Mouse (Mus musculus): ENCODE data around the gene Trim2.

Gene Trim2

DNA sequence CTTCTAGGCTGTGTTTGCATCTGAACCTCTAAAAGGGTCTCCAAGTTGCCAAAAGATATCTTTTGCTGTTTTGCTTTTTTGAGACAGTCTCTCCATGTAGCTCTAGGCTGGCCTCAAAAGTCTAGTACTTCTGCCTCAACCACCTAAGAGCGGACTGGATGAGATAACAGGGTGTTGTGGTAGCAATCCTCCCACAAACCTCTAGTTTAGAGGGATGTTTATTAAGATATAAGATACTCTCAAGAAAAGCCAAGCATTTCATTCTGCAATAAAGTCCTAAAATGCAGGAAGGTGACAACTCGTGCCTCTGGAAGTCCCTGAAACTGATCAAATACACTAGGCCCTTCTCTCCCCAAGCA is 52.2 kb downstream of the Trim2 start:
- no peak for DNase-seq (ENCODE audit: low read depth, low spot score)

DNA sequence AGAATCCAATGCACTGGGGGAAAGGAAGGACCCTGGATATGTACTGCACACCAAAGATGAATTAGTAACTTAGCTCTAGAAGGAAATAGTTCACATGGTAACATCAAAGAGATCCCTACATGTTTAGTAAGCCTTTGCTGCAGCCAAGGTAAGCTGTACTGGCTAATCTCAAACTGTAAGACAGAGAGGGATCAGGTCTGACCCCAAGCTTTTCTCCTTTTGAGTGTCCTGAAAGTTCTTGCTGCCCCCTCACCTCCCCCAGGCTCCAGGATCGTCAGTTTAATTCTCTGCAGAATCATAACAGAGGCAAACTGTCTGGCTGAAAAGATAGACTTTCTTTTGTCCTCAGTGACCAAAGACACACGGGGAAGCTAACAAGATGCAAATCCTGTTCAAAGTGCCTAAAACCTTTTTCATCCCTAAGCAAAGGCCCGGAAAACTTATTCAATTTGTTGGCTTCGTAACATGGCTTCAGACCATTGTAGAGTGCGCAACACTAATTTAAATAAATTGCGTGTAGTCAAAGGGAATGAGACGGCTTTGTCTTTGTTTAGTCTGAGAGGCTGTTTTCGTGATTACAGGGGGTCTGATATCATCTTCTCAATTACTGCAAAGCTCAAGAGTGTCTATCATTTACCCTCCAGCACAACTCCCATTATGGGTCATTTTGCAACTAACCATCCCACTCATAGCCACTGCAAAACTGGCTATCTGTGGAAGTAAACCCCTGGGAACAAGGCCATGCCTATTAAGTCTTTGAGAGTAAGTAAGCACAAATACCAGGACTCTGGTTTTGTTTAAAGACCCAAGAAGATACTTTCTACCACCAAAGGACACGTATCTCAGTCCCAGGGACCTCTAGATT is 52.8 kb downstream of the Trim2 start:
- DNase-seq (ENCODE audit: low read depth, low spot score): no peak

- no peak for DNase-seq (ENCODE audit: low read depth, low spot score)
Measured at GRCm38 (mm10) chr3:84252776-84253654, 53.7 kb downstream of the Trim2 start.

- no peak for DNase-seq (ENCODE audit: low read depth, low spot score)
Measured at GRCm38 (mm10) chr3:84251721-84252120, 55.0 kb downstream of the Trim2 start.

- no peak for DNase-seq (ENCODE audit: low read depth, low spot score)
Measured at GRCm38 (mm10) chr3:84250275-84250674, 56.4 kb downstream of the Trim2 start.

GRCm38 (mm10) chr3:84247789-84248188 is 58.9 kb downstream of the Trim2 start:
- no peak for DNase-seq (ENCODE audit: low read depth, low spot score)

DNA sequence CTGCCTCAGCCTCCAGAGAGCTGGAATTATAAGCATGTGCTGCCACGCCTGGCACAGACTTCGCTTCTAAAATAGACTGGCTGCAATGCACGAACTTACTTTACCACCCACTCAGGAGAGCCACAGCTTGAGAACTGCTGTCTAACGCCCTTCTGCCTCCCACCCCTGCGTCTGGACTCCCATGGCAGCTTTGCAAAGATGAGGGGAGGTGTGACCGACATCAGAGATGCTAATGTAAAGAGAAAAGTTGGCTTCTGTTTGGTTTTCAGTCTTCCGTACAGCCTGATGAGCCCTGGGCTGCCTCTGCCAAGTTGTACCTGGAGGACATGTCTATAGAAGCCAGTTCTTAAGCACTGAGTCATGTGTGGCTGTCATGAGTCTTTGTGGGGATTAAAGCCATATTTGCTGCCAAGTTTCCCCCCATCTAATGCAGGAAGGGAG is 60.2 kb downstream of the Trim2 start:
- no peak for DNase-seq (ENCODE audit: low read depth, low spot score)

- no peak for DNase-seq (ENCODE audit: low read depth, low spot score)
Measured at GRCm38 (mm10) chr3:84243116-84243515, 63.6 kb downstream of the Trim2 start.

DNA sequence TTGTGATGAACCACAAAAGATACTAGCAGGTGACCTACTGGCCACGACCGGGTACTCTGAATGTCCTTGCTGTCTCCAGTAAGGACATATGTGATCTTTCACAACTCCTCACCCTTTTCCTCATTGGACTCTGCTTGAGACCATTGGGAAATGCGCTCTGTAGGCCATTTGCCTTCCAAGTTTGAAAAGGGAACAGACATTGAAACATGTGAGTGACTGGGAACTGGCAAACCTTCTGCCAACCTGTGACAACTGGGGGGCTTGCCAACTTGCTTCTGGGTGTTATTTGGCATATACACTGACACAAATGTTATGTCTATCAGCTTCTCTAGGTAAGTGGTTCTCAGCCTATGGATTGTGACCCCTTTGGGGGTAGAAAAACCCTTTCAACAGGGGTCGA is 64.2 kb downstream of the Trim2 start:
- DNase-seq (ENCODE audit: low read depth, low spot score): no peak

DNA sequence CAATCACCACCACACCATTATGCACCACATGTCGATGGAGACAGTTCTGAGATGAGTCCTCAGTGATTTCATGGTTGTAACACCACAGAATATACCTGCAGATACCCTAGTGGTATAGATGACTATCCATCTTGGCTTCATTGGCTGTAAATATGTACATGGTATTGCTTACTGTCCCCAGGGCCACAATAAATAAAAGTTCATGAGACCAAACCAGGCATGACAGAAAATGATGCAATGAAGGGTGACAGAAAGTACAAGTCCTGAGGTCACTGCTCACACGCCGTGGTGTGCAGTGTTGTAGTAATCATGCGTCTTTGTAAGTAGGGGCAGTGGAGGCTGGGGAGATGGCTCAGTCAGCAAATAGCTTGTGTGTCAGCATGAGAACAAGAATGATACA is 65.6 kb downstream of the Trim2 start:
- no peak for DNase-seq (ENCODE audit: low read depth, low spot score)

GRCm38 (mm10) chr3:84235420-84236304 is 71.0 kb downstream of the Trim2 start:
- no peak for DNase-seq (ENCODE audit: low read depth, low spot score)

GRCm38 (mm10) chr3:84234562-84234961 is 72.1 kb downstream of the Trim2 start:
- no peak for DNase-seq (ENCODE audit: low read depth, low spot score)

- DNase-seq (ENCODE audit: low read depth, low spot score): no peak
Measured at GRCm38 (mm10) chr3:84233663-84234415, 72.8 kb downstream of the Trim2 start.

DNA sequence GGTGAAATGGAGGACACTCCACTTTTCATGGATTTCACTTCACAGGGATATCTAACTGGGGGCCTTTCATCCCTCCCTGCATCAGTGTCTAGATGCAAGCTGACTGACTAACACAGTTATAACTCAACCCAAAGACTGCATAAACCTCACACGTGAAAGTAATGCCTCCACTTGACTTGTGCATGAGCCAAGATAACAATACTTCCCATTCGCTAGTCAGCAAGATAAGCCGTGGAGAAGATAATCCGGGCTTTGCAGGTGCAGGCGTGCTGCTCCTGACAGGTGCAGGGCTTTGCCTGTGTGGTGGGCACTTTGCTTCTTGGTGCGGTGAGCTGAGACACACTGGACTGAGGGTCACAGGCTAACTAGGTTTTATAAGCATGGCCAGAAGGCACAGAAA is 74.4 kb downstream of the Trim2 start:
- DNase-seq (ENCODE audit: low read depth, low spot score): no peak

DNA sequence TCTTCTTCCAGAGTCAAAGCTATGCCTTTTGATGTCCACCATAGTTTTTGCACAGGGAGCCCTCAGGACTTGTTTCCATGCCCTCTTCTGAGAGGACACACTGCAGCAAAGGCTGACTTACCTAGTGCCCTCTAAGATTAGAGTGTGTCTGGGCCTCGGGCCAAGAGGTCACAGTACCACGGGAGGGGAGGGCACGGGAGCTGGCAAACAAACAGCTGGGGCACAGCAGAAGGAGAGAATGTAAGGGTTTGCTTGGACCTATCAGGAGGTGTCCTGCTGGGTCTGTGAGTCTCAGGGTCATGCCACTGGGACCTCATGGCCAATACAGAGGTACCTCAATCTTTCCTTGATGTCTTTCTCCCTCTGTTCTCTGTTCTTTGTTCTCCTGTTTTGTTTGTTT is 75.7 kb downstream of the Trim2 start:
- no peak for DNase-seq (ENCODE audit: low read depth, low spot score)

DNA sequence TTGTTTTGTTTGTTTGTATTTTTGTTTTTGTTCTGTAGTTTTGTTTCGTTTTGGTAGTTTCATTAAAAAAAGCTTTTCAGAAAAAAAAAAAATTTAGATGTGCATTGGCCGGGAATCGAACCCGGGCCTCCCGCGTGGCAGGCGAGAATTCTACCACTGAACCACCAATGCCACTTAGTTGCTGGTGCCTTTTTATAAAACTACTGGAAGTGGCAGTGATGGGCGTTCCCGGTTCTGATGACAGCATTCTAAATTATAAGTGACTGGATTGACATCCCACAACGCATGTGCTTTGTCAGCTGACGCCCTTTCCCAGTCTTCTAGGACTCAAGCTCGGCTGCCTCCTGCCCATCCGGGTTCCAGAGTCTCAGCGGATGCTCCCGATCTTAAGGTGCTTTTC is 77.8 kb downstream of the Trim2 start:
- no peak for DNase-seq (ENCODE audit: low read depth, low spot score)

DNA sequence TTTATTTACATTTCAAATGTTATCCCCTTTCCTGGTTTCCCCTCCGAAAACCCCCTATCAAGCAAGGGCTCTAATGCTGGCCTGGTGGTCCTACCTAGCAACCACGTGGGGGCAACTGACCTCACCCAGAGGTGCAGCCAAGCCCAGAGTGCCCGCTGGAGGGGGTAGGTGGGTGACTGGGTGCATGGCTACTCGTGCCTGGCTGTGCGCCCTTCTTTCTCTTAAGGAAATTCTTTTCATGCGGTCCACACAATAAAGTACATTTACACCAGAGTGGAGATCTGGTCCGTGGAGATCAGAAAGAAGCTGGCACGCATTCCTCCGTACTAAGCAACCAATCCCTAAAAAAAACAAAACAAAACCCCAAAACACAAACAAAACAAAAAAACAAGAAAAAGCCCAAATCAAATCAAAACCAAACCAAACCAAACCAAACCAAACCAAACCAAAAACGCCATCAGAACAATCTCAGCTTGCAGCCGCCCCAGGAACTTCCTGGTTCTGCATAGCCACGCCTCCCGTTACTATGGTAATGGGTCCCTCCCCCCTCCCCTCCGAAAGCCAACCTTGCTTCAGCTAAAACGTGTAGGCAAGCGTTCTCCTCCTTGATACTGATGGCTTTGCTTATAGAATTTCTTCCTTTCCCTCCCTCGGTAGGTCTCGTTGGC is 78.3 kb downstream of the Trim2 start:
- DNase-seq (ENCODE audit: low read depth, low spot score): peak; percentile 49

- no peak for DNase-seq (ENCODE audit: low read depth, low spot score)
Measured at GRCm38 (mm10) chr3:84227628-84228027, 79.0 kb downstream of the Trim2 start.

- DNase-seq (ENCODE audit: low read depth, low spot score): no peak
Measured at GRCm38 (mm10) chr3:84224982-84225381, 81.7 kb downstream of the Trim2 start.

DNA sequence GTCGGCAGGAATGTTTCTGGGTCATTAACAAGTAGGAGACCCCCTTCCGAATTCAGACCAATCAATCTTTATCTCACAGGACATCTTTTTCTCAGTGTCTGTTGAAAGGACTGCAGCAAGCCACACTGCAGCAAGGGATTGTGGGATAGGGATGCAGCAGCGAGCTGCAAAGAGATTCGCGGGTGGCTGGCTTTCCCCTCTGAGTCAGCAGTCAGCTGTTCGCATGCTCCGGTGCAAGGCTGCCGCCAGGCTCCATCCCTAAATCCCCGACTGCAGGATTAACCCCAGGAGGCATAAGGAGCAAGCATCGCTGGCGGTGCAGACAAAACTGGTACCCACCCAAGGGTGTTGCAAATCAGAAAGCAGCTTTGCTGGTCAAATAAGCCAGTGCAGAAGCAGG is 85.9 kb downstream of the Trim2 start:
- peak; percentile 61 for DNase-seq (ENCODE audit: low read depth, low spot score)
